ENCODE assay signal across 32 mouse cellular contexts in genomic region chr7:100508670-100509069, GRCm38 (mm10). TPM values are rescaled to one million over a fixed set of nuclear protein-coding genes. Genes with fewer than 3 reads are reported as not detected.
A peak's percentile ranks its signal among the peaks of the same experiment; 100 is the strongest.
DNase-seq lines count a peak whose midpoint lies in the region; ATAC-seq and TF ChIP-seq lines count a peak whose summit lies in the region.
"Had no signal": no experiment of that assay in that cellular context is flagged by ENCODE, and none has a peak within 500 bp of the region (broad histone marks: within the 10 kb centered on the region; RNA-seq: fewer than 3 reads in every experiment).

No protein-coding gene starts in this region.

- H3K4me1 ChIP-seq in midbrain, embryonic 11.5 days (ENCODE audit: control insufficient read depth, insufficient read depth, low read length) = no peaks in the 10 kb centered on the region
- peaks cover 3% of the 10 kb centered on the region; the same call in 1 of the 2 replicates for H3K4me1 ChIP-seq in neural tube, embryonic 15.5 days
- no peaks in the 10 kb centered on the region for H3K4me1 ChIP-seq in cerebellum, adult 2 months (ENCODE audit: control insufficient read depth, insufficient read depth, low read length)
- H3K4me1 ChIP-seq: embryonic facial prominence, embryonic 13.5 days; hindbrain, embryonic 10.5 days; hindbrain, embryonic 15.5 days had no signal

- DNase-seq in 416B (ENCODE audit: low read depth) (peak; percentile 57), A20 (ENCODE audit: low read depth, low spot score) (peak; percentile 46)
- no peak for DNase-seq in midbrain, embryonic 11.5 days (ENCODE audit: low spot score, missing footprints)
- DNase-seq in cerebellum, adult 2 months = no peak
- DNase-seq: adrenal gland, adult 8-10 months; cerebellum, adult 9-11 months; gastrocnemius, postnatal 14 days; heart, adult 18-20 months; kidney, adult 9 months; kidney, postnatal 10 days; layer of hippocampus, postnatal 36 days; left cerebral cortex, postnatal 4 days; liver, embryonic 13.5 days; lung, adult 18-20 months; midbrain, embryonic 14.5 days; spleen, adult 18-20 months; thymus, postnatal 4 days had no signal

- H3K9me3 ChIP-seq in midbrain, embryonic 11.5 days (ENCODE audit: control insufficient read depth, low read length) = no peaks in the 10 kb centered on the region
- no peaks in the 10 kb centered on the region for H3K9me3 ChIP-seq in neural tube, embryonic 15.5 days (replicated peaks)
- H3K9me3 ChIP-seq: embryonic facial prominence, embryonic 13.5 days; hindbrain, embryonic 10.5 days; hindbrain, embryonic 15.5 days; liver, embryonic 13.5 days had no signal

- no peaks in the 10 kb centered on the region for H3K27me3 ChIP-seq in midbrain, embryonic 11.5 days (ENCODE audit: control insufficient read depth, insufficient read depth, low read length)
- H3K27me3 ChIP-seq in neural tube, embryonic 15.5 days (replicated peaks) = no peaks in the 10 kb centered on the region
- no peaks in the 10 kb centered on the region for H3K27me3 ChIP-seq in cerebellum, adult 2 months (ENCODE audit: control insufficient read depth, insufficient read depth, low read length)
- H3K27me3 ChIP-seq: hindbrain, embryonic 15.5 days had no signal

- peak; percentile 56 for ATAC-seq in granulocyte monocyte progenitor cell, adult 5-6 weeks (replicated peaks; ENCODE audit: poor library complexity, severe bottlenecking)
- no peak for ATAC-seq in midbrain, embryonic 11.5 days (ENCODE audit: low FRiP score)
- ATAC-seq in neural tube, embryonic 15.5 days (ENCODE audit: low FRiP score) = no peak
- ATAC-seq: activated CD4-positive, CD25-positive, alpha-beta regulatory T cell, adult 4 months; forebrain, embryonic 16.5 days; lung, postnatal 0 days had no signal

- no peak overlapping the region for H3K4me2 ChIP-seq in midbrain, embryonic 11.5 days
- no peak overlapping the region for H3K4me2 ChIP-seq in neural tube, embryonic 15.5 days
- H3K4me2 ChIP-seq: embryonic facial prominence, embryonic 13.5 days; heart, embryonic 11.5 days; hindbrain, embryonic 15.5 days; liver, embryonic 13.5 days had no signal

- TF ChIP-seq CTCF in cerebellum, adult 2 months (IDR thresholded peaks at IDR 0.05; ENCODE audit: borderline replicate concordance, insufficient read depth, low read depth, low read length) = no peak

- no peak overlapping the region for H3K9ac ChIP-seq in midbrain, embryonic 11.5 days (ENCODE audit: low read length)
- H3K9ac ChIP-seq in neural tube, embryonic 15.5 days (replicated peaks) = no peak overlapping the region
- H3K9ac ChIP-seq: embryonic facial prominence, embryonic 13.5 days; hindbrain, embryonic 15.5 days; liver, embryonic 13.5 days had no signal

- TF ChIP-seq POLR2A in cerebellum, adult 2 months (IDR thresholded peaks at IDR 0.05; ENCODE audit: borderline replicate concordance, insufficient read depth, low read length) = no peak

- no peaks in the 10 kb centered on the region for H3K79me2 ChIP-seq in macrophage (ENCODE audit: inconsistent target)

- H3K36me3 ChIP-seq in macrophage (ENCODE audit: inconsistent target) = no peaks in the 10 kb centered on the region
- no peaks in the 10 kb centered on the region for H3K36me3 ChIP-seq in midbrain, embryonic 11.5 days (ENCODE audit: control insufficient read depth, insufficient read depth, low read length)
- H3K36me3 ChIP-seq in neural tube, embryonic 15.5 days = no peaks in the 10 kb centered on the region
- H3K36me3 ChIP-seq: embryonic facial prominence, embryonic 13.5 days; hindbrain, embryonic 10.5 days; hindbrain, embryonic 15.5 days; liver, embryonic 13.5 days had no signal

- WGBS in macrophage (ENCODE audit: missing documents) = 0% methylated on average over 3 of the region's 3 CpGs
- WGBS in midbrain, embryonic 11.5 days = 79% methylated on average over 3 of the region's 3 CpGs
- WGBS in neural tube, embryonic 15.5 days = 43% methylated on average over 3 of the region's 3 CpGs
- WGBS in cerebellum, adult 2 months = 88% methylated on average over 3 of the region's 3 CpGs

- peak overlapping the region; percentile 56 for H3K27ac ChIP-seq in macrophage
- no peak overlapping the region for H3K27ac ChIP-seq in midbrain, embryonic 11.5 days (ENCODE audit: low read depth, low read length)
- no peak overlapping the region for H3K27ac ChIP-seq in neural tube, embryonic 15.5 days (replicated peaks)
- H3K27ac ChIP-seq in cerebellum, adult 2 months (ENCODE audit: insufficient read depth, low read length) = no peak overlapping the region
- H3K27ac ChIP-seq: embryonic facial prominence, embryonic 13.5 days; hindbrain, embryonic 10.5 days; hindbrain, embryonic 15.5 days; liver, embryonic 13.5 days; stomach, postnatal 0 days had no signal

- no peak overlapping the region for H3K4me3 ChIP-seq in macrophage (ENCODE audit: inconsistent target)
- H3K4me3 ChIP-seq in midbrain, embryonic 11.5 days (ENCODE audit: low read depth, low read length) = no peak overlapping the region
- no peak overlapping the region for H3K4me3 ChIP-seq in neural tube, embryonic 15.5 days (replicated peaks)
- no peak overlapping the region for H3K4me3 ChIP-seq in cerebellum, adult 2 months (replicated peaks; ENCODE audit: insufficient read depth, low read depth, low read length)
- H3K4me3 ChIP-seq: embryonic facial prominence, embryonic 13.5 days; hindbrain, embryonic 10.5 days; hindbrain, embryonic 15.5 days; liver, embryonic 13.5 days had no signal

RNA-seq across cellular contexts. Expression of gene Dnajb13, which starts 6.1 kb away (rescaled TPM):
- not detected in 2 replicates for total RNA-seq in granulocyte monocyte progenitor cell, adult 5-6 weeks (2014; fragmentation: Nextera tagmentation)
- not detected in 2 replicates for total RNA-seq in granulocyte monocyte progenitor cell, adult 5-6 weeks (2017)
- 1 to 10 TPM in 12 of 26 experiments, under 1 TPM in 11, not detected in 3; 0.33 to 2.9 (median 1.1) TPM for total RNA-seq in macrophage (2018; cell fraction: chromatin; rRNA removed)
- total RNA-seq in macrophage (2018; cell fraction: cytosol; rRNA removed) = 1 to 10 TPM in 21 of 26 experiments, under 1 TPM in 5; 0.59 to 2.8 (median 1.4) TPM
- total RNA-seq in macrophage (2018; cell fraction: nucleus; rRNA removed) = 1 to 10 TPM in 11 of 26 experiments, under 1 TPM in 13, not detected in 2; 0.24 to 4.2 (median 0.93) TPM
- polyA plus RNA-seq in macrophage (2018) = 0.88 to 2.8 TPM (median 2.0 TPM) in 3 replicates
- polyA plus RNA-seq in midbrain, embryonic 11.5 days (2014; fragmentation: Nextera tagmentation; extraction: Ambion mirVana) = 0.33 and 0.52 TPM in 2 replicates
- 3.5 and 3.7 TPM in 2 replicates for polyA plus RNA-seq in neural tube, embryonic 15.5 days (2015; fragmentation: Nextera tagmentation; extraction: Ambion mirVana)
- 1.1 and 1.2 TPM in 2 replicates for polyA plus RNA-seq in cerebellum, adult 2 months (2012; rRNA removed)
- total RNA-seq: gastrocnemius, postnatal 14 days had no signal

RNA-seq across cellular contexts. Expression of gene Ucp2, which starts 15.5 kb away (rescaled TPM):
- total RNA-seq in granulocyte monocyte progenitor cell, adult 5-6 weeks (2014; fragmentation: Nextera tagmentation) = 413 and 551 TPM in 2 replicates
- 97.5 and 99.2 TPM in 2 replicates for total RNA-seq in granulocyte monocyte progenitor cell, adult 5-6 weeks (2017)
- 100 to 1,000 TPM in 12 of 26 experiments, 10 to 100 TPM in 14; 11.5 to 444 (median 80.1) TPM for total RNA-seq in macrophage (2018; cell fraction: chromatin; rRNA removed)
- 1,000 to 10,000 TPM in 4 of 26 experiments, 100 to 1,000 TPM in 22; 386 to 1,183 (median 657) TPM for total RNA-seq in macrophage (2018; cell fraction: cytosol; rRNA removed)
- total RNA-seq in macrophage (2018; cell fraction: nucleus; rRNA removed) = 100 to 1,000 TPM in 24 of 26 experiments, 10 to 100 TPM in 2; 72.3 to 437 (median 188) TPM
- polyA plus RNA-seq in macrophage (2018) = 934 to 1,261 TPM (median 1,117 TPM) in 3 replicates
- polyA plus RNA-seq in midbrain, embryonic 11.5 days (2014; fragmentation: Nextera tagmentation; extraction: Ambion mirVana) = 67.0 and 80.4 TPM in 2 replicates
- 71.5 and 149 TPM in 2 replicates for polyA plus RNA-seq in neural tube, embryonic 15.5 days (2015; fragmentation: Nextera tagmentation; extraction: Ambion mirVana)
- 55.1 and 61.1 TPM in 2 replicates for polyA plus RNA-seq in cerebellum, adult 2 months (2012; rRNA removed)

RNA-seq across cellular contexts. Expression of gene Coa4, which starts 28.2 kb away (rescaled TPM):
- total RNA-seq in granulocyte monocyte progenitor cell, adult 5-6 weeks (2014; fragmentation: Nextera tagmentation) = 5.4 and 14.1 TPM in 2 replicates
- total RNA-seq in granulocyte monocyte progenitor cell, adult 5-6 weeks (2017) = 20.0 and 21.1 TPM in 2 replicates
- 10 to 100 TPM in 9 of 26 experiments, 1 to 10 TPM in 17; 1.2 to 24.0 (median 5.3) TPM for total RNA-seq in macrophage (2018; cell fraction: chromatin; rRNA removed)
- 10 to 100 TPM; 13.0 to 43.0 (median 34.9) TPM for total RNA-seq in macrophage (2018; cell fraction: cytosol; rRNA removed)
- total RNA-seq in macrophage (2018; cell fraction: nucleus; rRNA removed) = 10 to 100 TPM in 7 of 26 experiments, 1 to 10 TPM in 19; 1.4 to 23.3 (median 6.9) TPM
- polyA plus RNA-seq in macrophage (2018) = 33.7 to 48.0 TPM (median 34.1 TPM) in 3 replicates
- polyA plus RNA-seq in midbrain, embryonic 11.5 days (2014; fragmentation: Nextera tagmentation; extraction: Ambion mirVana) = 15.7 and 22.8 TPM in 2 replicates
- polyA plus RNA-seq in neural tube, embryonic 15.5 days (2015; fragmentation: Nextera tagmentation; extraction: Ambion mirVana) = 15.3 and 16.9 TPM in 2 replicates
- polyA plus RNA-seq in cerebellum, adult 2 months (2012; rRNA removed) = 12.7 and 13.0 TPM in 2 replicates

RNA-seq across cellular contexts. Expression of gene Ucp3, which starts 35.9 kb away (rescaled TPM):
- not detected in 2 replicates for total RNA-seq in granulocyte monocyte progenitor cell, adult 5-6 weeks (2014; fragmentation: Nextera tagmentation)
- total RNA-seq in granulocyte monocyte progenitor cell, adult 5-6 weeks (2017) = not detected in 2 replicates
- under 1 TPM in 6 of 26 experiments, not detected in 20; 0.26 to 0.71 (median 0.52) TPM for total RNA-seq in macrophage (2018; cell fraction: chromatin; rRNA removed)
- under 1 TPM in 2 of 26 experiments, not detected in 24; 0.10 to 0.12 TPM for total RNA-seq in macrophage (2018; cell fraction: cytosol; rRNA removed)
- under 1 TPM in 3 of 26 experiments, not detected in 23; 0.21 to 0.41 (median 0.28) TPM for total RNA-seq in macrophage (2018; cell fraction: nucleus; rRNA removed)
- polyA plus RNA-seq in macrophage (2018) = not detected in 3 replicates
- not detected in 2 replicates for polyA plus RNA-seq in midbrain, embryonic 11.5 days (2014; fragmentation: Nextera tagmentation; extraction: Ambion mirVana)
- polyA plus RNA-seq in neural tube, embryonic 15.5 days (2015; fragmentation: Nextera tagmentation; extraction: Ambion mirVana) = not detected in 2 replicates
- 3.9 and 4.4 TPM in 2 replicates for polyA plus RNA-seq in cerebellum, adult 2 months (2012; rRNA removed)
- total RNA-seq: megakaryocyte-erythroid progenitor cell, adult 5-6 weeks; neutrophil, adult 5-6 weeks had no signal
- polyA plus RNA-seq: activated CD4-positive, CD25-positive, alpha-beta regulatory T cell, adult 4 months; embryonic facial prominence, embryonic 13.5 days; forebrain, embryonic 11.5 days; forebrain, embryonic 16.5 days; heart, embryonic 11.5 days; hindbrain, embryonic 15.5 days; intestine, embryonic 14.5 days; liver, embryonic 13.5 days; midbrain, embryonic 14.5 days had no signal

Comparison
In these comparisons a context has a peak if more than half of its experiments do, and no peak if none do; other contexts are left out.
1. DNase-seq: peak in 416B (single experiment) and A20 (single experiment); none in midbrain, embryonic 11.5 days (single experiment) and cerebellum, adult 2 months (0 of 2).